In genomic region chr1:157035221-157035620, GRCm38 (mm10) we compare ENCODE assay signal across 8 mouse cellular contexts.
DNase-seq lines count a peak whose midpoint lies in the region; ATAC-seq and TF ChIP-seq lines count a peak whose summit lies in the region.
"Not testable (repeated sequence)": the region's sequence is repeated elsewhere in the genome, so short reads cannot be mapped to it uniquely, and the experiment has no call there.

No protein-coding gene starts in this region.

- not testable (repeated sequence) for H3K27me3 ChIP-seq in MEL (ENCODE audit: control insufficient read depth in 1 of 2, insufficient read depth in 2 of 2, low read length in 2 of 2); forebrain, embryonic 11.5 days (ENCODE audit: control insufficient read depth, insufficient read depth, low read length); heart, embryonic 10.5 days (ENCODE audit: insufficient read depth, poor library complexity, severe bottlenecking); limb, embryonic 10.5 days (ENCODE audit: low read depth, poor library complexity, severe bottlenecking); stomach, postnatal 0 days (ENCODE audit: control insufficient read depth, insufficient read depth, low read length)

- H3K79me2 ChIP-seq in MEL (ENCODE audit: control insufficient read depth, insufficient read depth, low read length, poor library complexity): not testable (repeated sequence)

- H3K4me2 ChIP-seq in forebrain, embryonic 11.5 days (ENCODE audit: low read depth, low read length, severe bottlenecking); stomach, postnatal 0 days (replicated peaks; ENCODE audit: low read depth): not testable (repeated sequence)

- peaks cover 3 to 14% of the 10 kb centered on the region in 2 experiments for H3K4me1 ChIP-seq in MEL (ENCODE audit: control insufficient read depth in 1 of 2, insufficient read depth in 2 of 2, low read length in 2 of 2)
- not testable (repeated sequence) for H3K4me1 ChIP-seq in forebrain, embryonic 11.5 days (replicated peaks; ENCODE audit: control insufficient read depth, insufficient read depth, low read length); stomach, postnatal 0 days (replicated peaks; ENCODE audit: control insufficient read depth, insufficient read depth)
- H3K4me1 ChIP-seq in heart, embryonic 10.5 days: peaks cover 27% of the 10 kb centered on the region
- H3K4me1 ChIP-seq in limb, embryonic 10.5 days: peaks cover 16% of the 10 kb centered on the region

- TF ChIP-seq CTCF in MEL (IDR thresholded peaks at IDR 0.05 in 2 of 3, conservative IDR thresholded peaks at IDR 0.05 in 1 of 3; ENCODE audit: control insufficient read depth in 1 of 3, insufficient read depth in 1 of 3, low read depth in 2 of 3, low read length in 3 of 3, poor library complexity in 1 of 3, severe bottlenecking in 1 of 3); stomach, postnatal 0 days (IDR thresholded peaks at IDR 0.05; ENCODE audit: low read depth): not testable (repeated sequence)

- not testable (repeated sequence) for ATAC-seq in forebrain, embryonic 11.5 days (replicated peaks; ENCODE audit: low FRiP score)
- peak; percentile 18; the same call in 1 of the 2 replicates for ATAC-seq in stomach, postnatal 0 days (ENCODE audit: low FRiP score, low TSS enrichment)

- not testable (repeated sequence) for H3K4me3 ChIP-seq in MEL (ENCODE audit: control insufficient read depth in 1 of 2, insufficient read depth in 1 of 2, low read depth in 2 of 2, low read length in 2 of 2); forebrain, embryonic 11.5 days (ENCODE audit: low read depth, low read length); heart, embryonic 10.5 days; limb, embryonic 10.5 days; stomach, postnatal 0 days (ENCODE audit: low read depth, low read length)

- TF ChIP-seq RAD21 in MEL (IDR thresholded peaks at IDR 0.05; ENCODE audit: low read depth, low read length): not testable (repeated sequence)

- TF ChIP-seq EP300 in MEL (IDR thresholded peaks at IDR 0.05; ENCODE audit: low read depth in 1 of 2, low read length in 2 of 2); stomach, postnatal 0 days (optimal IDR thresholded peaks at IDR 0.05): not testable (repeated sequence)

- H3K9ac ChIP-seq in MEL (ENCODE audit: control insufficient read depth, low read depth, low read length, poor library complexity, severe bottlenecking); forebrain, embryonic 11.5 days (ENCODE audit: low read length); stomach, postnatal 0 days (ENCODE audit: low read length): not testable (repeated sequence)

- 93% methylated on average over 8 of the region's 8 CpGs for WGBS in forebrain, embryonic 11.5 days
- WGBS in heart, embryonic 10.5 days: 89% methylated on average over 8 of the region's 8 CpGs
- WGBS in limb, embryonic 10.5 days: 95% methylated on average over 8 of the region's 8 CpGs
- 95% methylated on average over 8 of the region's 8 CpGs for WGBS in stomach, postnatal 0 days

- peak; percentile 15 for DNase-seq in 416B (ENCODE audit: low read depth)
- DNase-seq in MEL (ENCODE audit: low read depth, low spot score): peak; percentile 17
- DNase-seq in forebrain, embryonic 11.5 days (ENCODE audit: low spot score): peak; percentile 39
- DNase-seq in heart, adult 11 months: peak; percentile 79
- DNase-seq in heart, embryonic 10.5 days (ENCODE audit: low spot score): peak; percentile 57
- peak; percentile 11 for DNase-seq in limb, embryonic 10.5 days (ENCODE audit: low spot score)
- peak; percentile 8 for DNase-seq in stomach, postnatal 0 days (ENCODE audit: low spot score)
- peak; percentile 28 for DNase-seq in testis, postnatal 10 days (ENCODE audit: low spot score)

- peak overlapping the region; percentile 47 for H3K27ac ChIP-seq in MEL (ENCODE audit: control insufficient read depth, low read depth, low read length)
- H3K27ac ChIP-seq in forebrain, embryonic 11.5 days (ENCODE audit: low read depth, low read length); heart, embryonic 10.5 days; limb, embryonic 10.5 days; stomach, postnatal 0 days (replicated peaks): not testable (repeated sequence)

- H3K36me3 ChIP-seq in MEL (ENCODE audit: control insufficient read depth in 1 of 2, insufficient read depth in 2 of 2, low read length in 2 of 2); forebrain, embryonic 11.5 days (ENCODE audit: control insufficient read depth, insufficient read depth, low read length); heart, embryonic 10.5 days; limb, embryonic 10.5 days; stomach, postnatal 0 days (ENCODE audit: control insufficient read depth, insufficient read depth, low read length): not testable (repeated sequence)

- H3K9me3 ChIP-seq in MEL (replicated peaks; ENCODE audit: insufficient read depth, low read length); forebrain, embryonic 11.5 days (ENCODE audit: control insufficient read depth, low read length); heart, embryonic 10.5 days; limb, embryonic 10.5 days (replicated peaks); stomach, postnatal 0 days (ENCODE audit: control insufficient read depth, low read length): not testable (repeated sequence)

- TF ChIP-seq POLR2A in MEL (IDR thresholded peaks at IDR 0.05; ENCODE audit: control insufficient read depth in 1 of 2, insufficient read depth in 1 of 2, low read depth in 1 of 2, low read length in 2 of 2, poor library complexity in 1 of 2): not testable (repeated sequence)

Comparison
In these comparisons a context has a peak if more than half of its experiments do, and no peak if none do; other contexts are left out.
1. DNase-seq: peak in every context shown above with its lines; median percentile 79 in heart, adult 11 months; 57 in heart, embryonic 10.5 days; 39 in forebrain, embryonic 11.5 days; 28 in testis, postnatal 10 days; 17 in MEL; 15 in 416B; 11 in limb, embryonic 10.5 days; 8 in stomach, postnatal 0 days.